Mouse (Mus musculus) neural tube, embryonic 13.5 days (tissue): Measurements from ENCODE around the gene Flot1. TPM values are rescaled to one million over a fixed set of nuclear protein-coding genes. Genes with fewer than 3 reads are reported as not detected.

Experiments
- ATAC-seq: fragments of 200-750 bp; cut with Nextera tagmentation; 2 replicates; pipeline ENCODE4 v1.8.0; 2017; ENCODE audit warnings: low read depth, mild to moderate bottlenecking, moderate TSS enrichment, moderate library complexity
- H3K27ac ChIP-seq: fragments of 300-500 bp; sonication (generic); replicated peaks from 2 replicates; pipeline ENCODE4 v1.5.1; 2015; ENCODE audit warnings: moderate library complexity, mild to moderate bottlenecking, inconsistent platforms
- H3K27me3 ChIP-seq: fragments of 300-500 bp; sonication (generic); 2 replicates; pipeline ENCODE4 v1.6.1; 2015; ENCODE audit warnings: mild to moderate bottlenecking, inconsistent platforms
- H3K36me3 ChIP-seq: fragments of 300-500 bp; sonication (generic); 2 replicates; pipeline ENCODE4 v1.6.1; 2015; ENCODE audit warnings: mild to moderate bottlenecking, inconsistent platforms
- H3K4me1 ChIP-seq: fragments of 300-500 bp; sonication (generic); replicated peaks from 2 replicates; pipeline ENCODE4 v1.6.1; 2015; ENCODE audit warnings: inconsistent platforms
- H3K4me2 ChIP-seq: fragments of 300-500 bp; sonication (generic); 2 replicates; pipeline ENCODE4 v1.6.1; 2015; ENCODE audit warnings: inconsistent platforms, mild to moderate bottlenecking, moderate library complexity
- H3K4me3 ChIP-seq: fragments of 300-500 bp; sonication (generic); 2 replicates; pipeline ENCODE4 v1.5.1; 2015; ENCODE audit warnings: mild to moderate bottlenecking, inconsistent platforms
- H3K9ac ChIP-seq: fragments of 300-500 bp; sonication (generic); 2 replicates; pipeline ENCODE4 v1.6.1; 2015; ENCODE audit warnings: moderate library complexity, mild to moderate bottlenecking, inconsistent platforms
- H3K9me3 ChIP-seq: fragments of 300-500 bp; sonication (generic); 2 replicates; pipeline ENCODE4 v1.6.1; 2016; ENCODE audit warnings: inconsistent platforms
- WGBS: fragments of 180-500 bp; shearing (Covaris S2); methylation state at CpG from one replicate; pipeline ENCODE4 v1.1.7; 2015; 5-methylcytosine and 5-hydroxymethylcytosine counted together
- polyA plus RNA-seq: library from polyadenylated mRNA; unstranded; fragments of >200 nt; fragmentation: Nextera tagmentation; extraction: Ambion mirVana; gene quantifications from 2 replicates; pipeline ENCODE4 v1.2.1, GENCODE M21; 2015

Gene Flot1
- polyA plus RNA-seq = 93.6 and 96.5 TPM in 2 replicates

GRCm38 (mm10) chr17:35822964-35823937 is at the start of gene Flot1:
Gene Flot1 (plus strand): TSS chr17:35823230.
- peak; percentile 90 for ATAC-seq
- peak within 1 kb of the TSS; percentile 81 for H3K27ac ChIP-seq
- peaks cover 37% of the 10 kb centered on the region for H3K36me3 ChIP-seq
- peak within 1 kb of the TSS; percentile 65 for H3K4me3 ChIP-seq
- no peaks in the 10 kb centered on the region for H3K9me3 ChIP-seq
- peaks cover 33% of the 10 kb centered on the region for H3K4me1 ChIP-seq
- peak within 1 kb of the TSS; percentile 88 for H3K4me2 ChIP-seq
- peaks cover 20% of the 10 kb centered on the region for H3K27me3 ChIP-seq
- peak within 1 kb of the TSS; percentile 80 for H3K9ac ChIP-seq
- WGBS = under 1% methylated on average over 35 of the region's 47 CpGs

- Histone ChIP-seq H3K9ac (peak overlapping the region; percentile 17; the same call in 1 of the 2 replicates), H3K9me3 (no peaks in the 10 kb centered on the region), H3K27ac (peak overlapping the region; percentile 23; the same call in 1 of the 2 replicates), H3K36me3 (no peaks in the 10 kb centered on the region), H3K27me3 (no peaks in the 10 kb centered on the region), H3K4me3 (no peak overlapping the region), H3K4me2 (no peak overlapping the region), H3K4me1 (peaks cover 6% of the 10 kb centered on the region; the same call in 1 of the 2 replicates)
- no peak for ATAC-seq
- 63% methylated on average over 13 of the region's 13 CpGs for WGBS
Observed at GRCm38 (mm10) chr17:35776811-35777609, 46.0 kb upstream of the Flot1 start.

- peaks cover 6% of the 10 kb centered on the region; the same call in 1 of the 2 replicates for H3K4me1 ChIP-seq
- no peak overlapping the region for H3K4me2 ChIP-seq
- no peaks in the 10 kb centered on the region for H3K36me3 ChIP-seq
- no peaks in the 10 kb centered on the region for H3K27me3 ChIP-seq
- no peaks in the 10 kb centered on the region for H3K9me3 ChIP-seq
- no peak overlapping the region for H3K9ac ChIP-seq
- H3K4me3 ChIP-seq = no peak overlapping the region
- no peak overlapping the region for H3K27ac ChIP-seq
- WGBS = 72% methylated on average over 6 of the region's 6 CpGs
- no peak for ATAC-seq
Observed at GRCm38 (mm10) chr17:35778965-35779364, 44.1 kb upstream of the Flot1 start.

GRCm38 (mm10) chr17:35779466-35780205 is 43.4 kb upstream of the Flot1 start:
- WGBS = 73% methylated on average over 10 of the region's 10 CpGs
- no peak for ATAC-seq
- Histone ChIP-seq H3K9me3 (no peaks in the 10 kb centered on the region), H3K9ac (no peak overlapping the region), H3K27me3 (no peaks in the 10 kb centered on the region), H3K4me3 (no peak overlapping the region), H3K27ac (no peak overlapping the region), H3K4me2 (no peak overlapping the region), H3K4me1 (peaks cover 6% of the 10 kb centered on the region; the same call in 1 of the 2 replicates), H3K36me3 (no peaks in the 10 kb centered on the region)

- H3K36me3 ChIP-seq = no peaks in the 10 kb centered on the region
- no peaks in the 10 kb centered on the region for H3K9me3 ChIP-seq
- peaks cover 6% of the 10 kb centered on the region; the same call in 1 of the 2 replicates for H3K4me1 ChIP-seq
- no peaks in the 10 kb centered on the region for H3K27me3 ChIP-seq
- WGBS = 92% methylated on average over 7 of the region's 7 CpGs
- H3K4me2 ChIP-seq = no peak overlapping the region
- no peak for ATAC-seq
- no peak overlapping the region for H3K9ac ChIP-seq
- no peak overlapping the region for H3K4me3 ChIP-seq
- H3K27ac ChIP-seq = no peak overlapping the region
Observed at GRCm38 (mm10) chr17:35780362-35780761, 42.7 kb upstream of the Flot1 start.

GRCm38 (mm10) chr17:35782398-35782797 is 40.6 kb upstream of the Flot1 start:
- no peak overlapping the region for H3K4me2 ChIP-seq
- H3K4me1 ChIP-seq = peaks cover 3% of the 10 kb centered on the region; the same call in 1 of the 2 replicates
- H3K36me3 ChIP-seq = no peaks in the 10 kb centered on the region
- H3K4me3 ChIP-seq = no peak overlapping the region
- no peak overlapping the region for H3K27ac ChIP-seq
- 77% methylated on average over 2 of the region's 2 CpGs for WGBS
- no peaks in the 10 kb centered on the region for H3K9me3 ChIP-seq
- H3K9ac ChIP-seq = no peak overlapping the region
- ATAC-seq = no peak
- no peaks in the 10 kb centered on the region for H3K27me3 ChIP-seq

GRCm38 (mm10) chr17:35782924-35783323 is 40.1 kb upstream of the Flot1 start:
- no peak for ATAC-seq
- Histone ChIP-seq H3K4me2 (no peak overlapping the region), H3K36me3 (no peaks in the 10 kb centered on the region), H3K4me3 (no peak overlapping the region), H3K4me1 (no peaks in the 10 kb centered on the region), H3K9ac (no peak overlapping the region), H3K27ac (no peak overlapping the region), H3K9me3 (no peaks in the 10 kb centered on the region), H3K27me3 (no peaks in the 10 kb centered on the region)
- WGBS = 79% methylated on average over 5 of the region's 5 CpGs

- no peak overlapping the region for H3K27ac ChIP-seq
- H3K4me3 ChIP-seq = no peak overlapping the region
- H3K9ac ChIP-seq = no peak overlapping the region
- 79% methylated on average over 6 of the region's 6 CpGs for WGBS
- no peaks in the 10 kb centered on the region for H3K27me3 ChIP-seq
- ATAC-seq = no peak
- no peak overlapping the region for H3K4me2 ChIP-seq
- H3K36me3 ChIP-seq = no peaks in the 10 kb centered on the region
- H3K4me1 ChIP-seq = no peaks in the 10 kb centered on the region
- no peaks in the 10 kb centered on the region for H3K9me3 ChIP-seq
Observed at GRCm38 (mm10) chr17:35783944-35784343, 39.1 kb upstream of the Flot1 start.

GRCm38 (mm10) chr17:35785140-35785539 is 37.9 kb upstream of the Flot1 start:
- no peaks in the 10 kb centered on the region for H3K36me3 ChIP-seq
- no peak overlapping the region for H3K4me2 ChIP-seq
- no peaks in the 10 kb centered on the region for H3K4me1 ChIP-seq
- H3K27ac ChIP-seq = no peak overlapping the region
- no peaks in the 10 kb centered on the region for H3K9me3 ChIP-seq
- no peak overlapping the region for H3K4me3 ChIP-seq
- H3K27me3 ChIP-seq = no peaks in the 10 kb centered on the region
- no peak overlapping the region for H3K9ac ChIP-seq
- WGBS = 93% methylated on average over 4 of the region's 4 CpGs
- no peak for ATAC-seq

GRCm38 (mm10) chr17:35787493-35787892 is 35.5 kb upstream of the Flot1 start:
- Histone ChIP-seq H3K27me3 (no peaks in the 10 kb centered on the region), H3K4me1 (no peaks in the 10 kb centered on the region), H3K27ac (no peak overlapping the region), H3K4me2 (no peak overlapping the region), H3K9ac (no peak overlapping the region), H3K9me3 (no peaks in the 10 kb centered on the region), H3K4me3 (no peak overlapping the region), H3K36me3 (no peaks in the 10 kb centered on the region)
- ATAC-seq = no peak

- no peak for ATAC-seq
- 78% methylated on average over 3 of the region's 3 CpGs for WGBS
- Histone ChIP-seq H3K27ac (no peak overlapping the region), H3K9ac (no peak overlapping the region), H3K9me3 (no peaks in the 10 kb centered on the region), H3K4me1 (no peaks in the 10 kb centered on the region), H3K4me2 (no peak overlapping the region), H3K36me3 (no peaks in the 10 kb centered on the region), H3K27me3 (no peaks in the 10 kb centered on the region), H3K4me3 (no peak overlapping the region)
Observed at GRCm38 (mm10) chr17:35788025-35788424, 35.0 kb upstream of the Flot1 start.
